Mouse (Mus musculus) liver, embryonic 14.5 days (tissue): ENCODE data around the gene Kazn.

Experiments
- CTCF ChIP-seq: IDR thresholded peaks from 2 replicates; pipeline ENCODE4 v1.5.1; 2016; ENCODE audit warnings: antibody characterized with exemption, low read depth, control low read depth
- EP300 ChIP-seq: IDR thresholded peaks from 2 replicates; pipeline ENCODE4 v1.6.1; 2016; ENCODE audit warnings: antibody characterized with exemption, low read depth

- TF ChIP-seq CTCF = no peak
- no peak for TF ChIP-seq EP300
Observed at GRCm38 (mm10) chr4:142261725-142262124, 22.5 kb upstream of the Kazn start.
